Mouse (Mus musculus): ENCODE data around the gene Dbnl. TPM values are rescaled to one million over a fixed set of nuclear protein-coding genes. Genes with fewer than 3 reads are reported as not detected.

Dbnl gene
- total and polyA plus RNA-seq, 3 experiments: 36.4 to 155 (median 107) TPM

GRCm38 (mm10) chr11:5837251-5838246, 49.3 kb downstream of the Dbnl start, which contains the start of gene Polm:
Gene Polm, minus strand, starts transcription at chr11:5838016.
- peaks cover 15% of the 10 kb centered on the region for H3K4me1 ChIP-seq (ENCODE audit: insufficient read depth, low read depth, low read length)
- ATAC-seq (ENCODE audit: extremely low read depth, insufficient number of reproducible peaks, low FRiP score, poor library complexity, severe bottlenecking) (peak; percentile 98), DNase-seq (ENCODE audit: low spot score) (peak; percentile 97)
- H3K4me3 ChIP-seq (ENCODE audit: low read depth, low read length): peak within 1 kb of the TSS; percentile 93
- H3K36me3 ChIP-seq (replicated peaks): peaks cover 39% of the 10 kb centered on the region
- H3K9me3 ChIP-seq (replicated peaks): no peaks in the 10 kb centered on the region
- TF ChIP-seq CTCF (IDR thresholded peaks at IDR 0.05; ENCODE audit: low read depth, low read length) (peak; percentile 41; the same call in 1 of the 2 replicates), POLR2AphosphoS5 (IDR thresholded peaks at IDR 0.05; ENCODE audit: insufficient replicate concordance, low read depth, low read length) (no peak), GATA1 (IDR thresholded peaks at IDR 0.05; ENCODE audit: borderline replicate concordance, low read length) (no peak), GATA2 (IDR thresholded peaks at IDR 0.05; ENCODE audit: borderline replicate concordance, low read depth, low read length) (no peak)
- no peaks in the 10 kb centered on the region for H3K27me3 ChIP-seq (ENCODE audit: insufficient read depth, low read length)

DNA sequence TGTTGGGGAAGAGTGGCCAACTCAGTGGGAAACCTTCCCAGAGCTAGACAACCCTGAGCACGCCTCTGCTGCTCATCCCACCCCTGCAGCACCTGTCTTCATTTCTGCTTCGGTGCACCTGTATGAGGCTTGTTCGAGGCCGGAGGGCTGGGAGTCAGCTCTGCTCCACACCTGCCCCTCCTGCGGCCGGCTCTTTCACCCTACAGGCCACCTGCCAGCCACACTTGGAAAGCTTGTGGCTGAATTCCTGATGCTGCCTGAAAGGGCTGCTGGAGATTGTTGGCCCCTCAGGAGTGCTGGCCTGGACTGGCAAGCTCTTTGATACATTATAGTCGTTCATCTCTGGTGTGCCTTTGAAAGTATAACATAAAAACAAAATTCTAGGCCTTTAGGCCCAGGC, 52.1 kb downstream of the Dbnl start:
- H3K9me3 ChIP-seq (replicated peaks): no peaks in the 10 kb centered on the region
- DNase-seq (ENCODE audit: low spot score) (no peak), ATAC-seq (ENCODE audit: extremely low read depth, insufficient number of reproducible peaks, low FRiP score, poor library complexity, severe bottlenecking) (no peak)
- peaks cover 12% of the 10 kb centered on the region for H3K4me1 ChIP-seq (ENCODE audit: insufficient read depth, low read depth, low read length)
- no peak overlapping the region for H3K4me3 ChIP-seq (ENCODE audit: low read depth, low read length)
- TF ChIP-seq GATA2 (IDR thresholded peaks at IDR 0.05; ENCODE audit: borderline replicate concordance, low read depth, low read length): no peak
- TF ChIP-seq GATA1 (IDR thresholded peaks at IDR 0.05; ENCODE audit: borderline replicate concordance, low read length): no peak
- H3K36me3 ChIP-seq (replicated peaks): peaks cover 12% of the 10 kb centered on the region
- H3K27me3 ChIP-seq (ENCODE audit: insufficient read depth, low read length): no peaks in the 10 kb centered on the region

- Histone ChIP-seq H3K36me3 (replicated peaks) (no peaks in the 10 kb centered on the region), H3K9me3 (replicated peaks) (peaks cover under 1% of the 10 kb centered on the region; the same call in 1 of the 2 replicates)
- DNase-seq (ENCODE audit: low spot score): no peak
Measured at GRCm38 (mm10) chr11:5841751-5842150, 53.5 kb downstream of the Dbnl start.

DNA sequence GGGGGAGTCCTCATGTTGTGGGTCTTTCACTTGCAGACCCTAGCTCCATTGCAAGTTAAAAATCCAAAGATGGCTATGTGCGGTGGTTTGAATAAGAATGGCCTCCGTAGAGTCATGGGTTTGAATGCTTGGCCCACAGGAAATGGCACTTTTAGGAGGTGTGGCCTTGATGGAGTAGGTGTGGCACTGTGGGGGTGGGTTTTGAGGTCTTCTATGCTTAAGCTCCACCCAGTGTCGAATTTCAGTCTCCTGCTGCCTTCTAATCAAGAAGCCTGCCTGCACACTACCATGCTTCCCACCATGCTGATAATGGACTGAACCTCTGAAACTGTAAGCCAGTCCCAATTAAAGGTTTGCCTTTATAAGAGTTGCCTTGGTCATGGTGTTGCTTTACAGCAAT, 54.8 kb downstream of the Dbnl start:
- DNase-seq (ENCODE audit: low spot score) (no peak), ATAC-seq (ENCODE audit: extremely low read depth, insufficient number of reproducible peaks, low FRiP score, poor library complexity, severe bottlenecking) (no peak)
- Histone ChIP-seq H3K4me3 (ENCODE audit: low read depth, low read length) (no peak overlapping the region), H3K9me3 (replicated peaks) (peaks cover 4% of the 10 kb centered on the region), H3K4me1 (ENCODE audit: insufficient read depth, low read depth, low read length) (no peaks in the 10 kb centered on the region), H3K36me3 (replicated peaks) (no peaks in the 10 kb centered on the region), H3K27me3 (ENCODE audit: insufficient read depth, low read length) (peaks cover 2% of the 10 kb centered on the region)
- TF ChIP-seq POLR2AphosphoS5 (IDR thresholded peaks at IDR 0.05; ENCODE audit: insufficient replicate concordance, low read depth, low read length): no peak
- TF ChIP-seq CTCF (IDR thresholded peaks at IDR 0.05; ENCODE audit: low read depth, low read length): no peak
- no peak for TF ChIP-seq GATA2 (IDR thresholded peaks at IDR 0.05; ENCODE audit: borderline replicate concordance, low read depth, low read length)
- no peak for TF ChIP-seq TAL1 (conservative IDR thresholded peaks at IDR 0.05; ENCODE audit: low read depth, low read length)
- TF ChIP-seq GATA1 (IDR thresholded peaks at IDR 0.05; ENCODE audit: borderline replicate concordance, low read length): no peak

More at GRCm38 (mm10) chr11:5841751-5842150, 53.5 kb downstream of the Dbnl start:
- Histone ChIP-seq H3K27me3 (ENCODE audit: insufficient read depth, low read length) (no peaks in the 10 kb centered on the region; the same call in 1 of the 2 replicates), H3K4me1 (ENCODE audit: insufficient read depth, low read depth, low read length) (peaks cover 3% of the 10 kb centered on the region), H3K4me3 (ENCODE audit: low read depth, low read length) (no peak overlapping the region)
- ATAC-seq (ENCODE audit: extremely low read depth, insufficient number of reproducible peaks, low FRiP score, poor library complexity, severe bottlenecking): no peak
- no peak for TF ChIP-seq CTCF (IDR thresholded peaks at IDR 0.05; ENCODE audit: low read depth, low read length)
- TF ChIP-seq GATA2 (IDR thresholded peaks at IDR 0.05; ENCODE audit: borderline replicate concordance, low read depth, low read length): no peak
- TF ChIP-seq TAL1 (conservative IDR thresholded peaks at IDR 0.05; ENCODE audit: low read depth, low read length): no peak
- no peak for TF ChIP-seq POLR2AphosphoS5 (IDR thresholded peaks at IDR 0.05; ENCODE audit: insufficient replicate concordance, low read depth, low read length)
- TF ChIP-seq GATA1 (IDR thresholded peaks at IDR 0.05; ENCODE audit: borderline replicate concordance, low read length): no peak

DNA sequence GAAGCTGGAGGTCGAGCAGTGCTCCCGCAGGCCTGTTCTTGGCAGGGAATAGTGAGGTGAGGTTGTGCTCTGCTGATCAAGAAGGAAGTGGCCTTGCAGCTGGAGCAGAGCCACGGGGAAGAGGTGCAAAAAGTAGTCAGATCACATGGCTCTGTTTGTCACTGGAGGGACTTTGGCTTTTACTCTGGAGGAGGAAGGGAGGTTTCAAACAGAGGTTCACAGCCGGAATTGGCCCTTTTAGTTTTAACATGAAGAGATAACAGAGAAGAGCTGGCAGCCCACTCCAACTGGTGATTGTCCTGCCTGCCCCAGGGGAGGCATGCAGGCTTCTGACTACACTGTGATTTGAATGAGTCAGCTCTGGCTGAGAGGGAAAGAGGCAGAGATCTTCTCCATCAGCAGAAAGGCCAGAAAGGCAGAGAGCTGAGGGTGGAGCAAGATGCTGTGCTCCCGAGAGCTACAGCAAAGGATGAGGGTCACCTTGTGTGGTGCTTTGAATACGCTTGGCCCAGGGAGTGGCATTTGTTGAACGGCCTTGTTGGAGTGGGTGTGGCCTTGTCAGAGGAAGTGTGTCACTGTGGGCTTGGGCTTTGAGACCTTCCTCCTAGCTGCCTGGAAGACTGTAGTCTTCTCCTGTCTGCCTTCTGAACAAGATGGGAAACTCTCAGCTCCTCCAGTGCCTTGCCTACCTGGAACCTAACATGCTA, 58.5 kb downstream of the Dbnl start:
- TF ChIP-seq GATA1 (IDR thresholded peaks at IDR 0.05; ENCODE audit: borderline replicate concordance, low read length) (no peak), TAL1 (conservative IDR thresholded peaks at IDR 0.05; ENCODE audit: low read depth, low read length) (no peak), GATA2 (IDR thresholded peaks at IDR 0.05; ENCODE audit: borderline replicate concordance, low read depth, low read length) (no peak), CTCF (IDR thresholded peaks at IDR 0.05; ENCODE audit: low read depth, low read length) (no peak), POLR2AphosphoS5 (IDR thresholded peaks at IDR 0.05; ENCODE audit: insufficient replicate concordance, low read depth, low read length) (no peak)
- H3K27me3 ChIP-seq (ENCODE audit: insufficient read depth, low read length): peaks cover 2% of the 10 kb centered on the region
- H3K36me3 ChIP-seq (replicated peaks): no peaks in the 10 kb centered on the region
- DNase-seq (ENCODE audit: low spot score) (no peak), ATAC-seq (ENCODE audit: extremely low read depth, insufficient number of reproducible peaks, low FRiP score, poor library complexity, severe bottlenecking) (no peak)
- H3K4me1 ChIP-seq (ENCODE audit: insufficient read depth, low read depth, low read length): no peaks in the 10 kb centered on the region
- no peak overlapping the region for H3K4me3 ChIP-seq (ENCODE audit: low read depth, low read length)
- peaks cover 4% of the 10 kb centered on the region for H3K9me3 ChIP-seq (replicated peaks)

DNA sequence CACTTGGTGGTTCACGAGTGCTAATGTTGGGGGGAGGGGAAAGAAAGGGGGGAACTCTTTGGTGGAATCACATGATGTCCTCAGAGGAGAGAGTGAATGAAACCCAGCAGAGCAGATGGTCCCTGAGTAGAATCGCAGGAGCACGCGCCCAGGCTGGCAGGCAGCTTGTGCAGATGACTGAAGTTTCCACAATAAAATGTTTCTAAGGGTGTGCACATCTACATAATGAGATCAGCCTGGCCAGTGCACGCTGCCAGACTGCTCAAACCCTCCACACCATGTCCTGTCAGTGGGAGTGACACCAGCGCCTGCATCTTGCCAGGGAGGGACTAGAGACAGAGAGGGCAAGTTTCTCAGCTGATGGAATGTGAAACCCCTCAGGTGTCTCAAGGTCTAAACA, 60.5 kb downstream of the Dbnl start:
- H3K4me3 ChIP-seq (ENCODE audit: low read depth, low read length): no peak overlapping the region
- TF ChIP-seq POLR2AphosphoS5 (IDR thresholded peaks at IDR 0.05; ENCODE audit: insufficient replicate concordance, low read depth, low read length) (no peak), GATA2 (IDR thresholded peaks at IDR 0.05; ENCODE audit: borderline replicate concordance, low read depth, low read length) (no peak), TAL1 (conservative IDR thresholded peaks at IDR 0.05; ENCODE audit: low read depth, low read length) (no peak), CTCF (IDR thresholded peaks at IDR 0.05; ENCODE audit: low read depth, low read length) (no peak), GATA1 (IDR thresholded peaks at IDR 0.05; ENCODE audit: borderline replicate concordance, low read length) (no peak)
- ATAC-seq (ENCODE audit: extremely low read depth, insufficient number of reproducible peaks, low FRiP score, poor library complexity, severe bottlenecking): no peak
- no peaks in the 10 kb centered on the region for H3K36me3 ChIP-seq (replicated peaks)
- H3K27me3 ChIP-seq (ENCODE audit: insufficient read depth, low read length): peaks cover 2% of the 10 kb centered on the region
- H3K4me1 ChIP-seq (ENCODE audit: insufficient read depth, low read depth, low read length): no peaks in the 10 kb centered on the region
- no peak for DNase-seq (ENCODE audit: low spot score)
- peaks cover 4% of the 10 kb centered on the region for H3K9me3 ChIP-seq (replicated peaks)

All from G1E (cell line).